Mouse (Mus musculus) embryonic facial prominence, embryonic 14.5 days (tissue): ENCODE results near the gene Entpd4b. TPM values are rescaled to one million over a fixed set of nuclear protein-coding genes. Genes with fewer than 3 reads are reported as not detected.
A peak's percentile ranks its signal among the peaks of the same experiment; 100 is the strongest.
"Not testable (repeated sequence)": the region's sequence is repeated elsewhere in the genome, so short reads cannot be mapped to it uniquely, and the experiment has no call there.

Experiments used
- ATAC-seq: fragments of 200-750 bp; cut with Nextera tagmentation; 2 replicates; pipeline ENCODE4 v1.8.0; 2017; ENCODE audit warnings: low read depth, moderate number of reproducible peaks, moderate TSS enrichment
- DNase-seq: peaks from one replicate; pipeline ENCODE4 v3.0.0-alpha.2; 2015; ENCODE audit warnings: low spot score
- H3K27ac ChIP-seq: fragments of 300-500 bp; sonication (generic); replicated peaks from 2 replicates; pipeline ENCODE4 v1.5.1; 2014; ENCODE audit warnings: low read depth, mild to moderate bottlenecking, low read length, moderate library complexity
- H3K27me3 ChIP-seq: fragments of 300-500 bp; sonication (generic); replicated peaks from 2 replicates; pipeline ENCODE4 v1.6.1; 2014; ENCODE audit warnings: low read length; ENCODE audit not compliant: control insufficient read depth, insufficient read depth
- H3K36me3 ChIP-seq: fragments of 300-500 bp; sonication (generic); 2 replicates; pipeline ENCODE4 v1.6.1; 2014; ENCODE audit warnings: low read length, mixed read lengths; ENCODE audit not compliant: control insufficient read depth, insufficient read depth
- H3K4me1 ChIP-seq: fragments of 300-500 bp; sonication (generic); 2 replicates; pipeline ENCODE4 v1.6.1; 2014; ENCODE audit warnings: antibody characterized with exemption, low read length; ENCODE audit not compliant: control insufficient read depth, insufficient read depth
- H3K4me2 ChIP-seq: fragments of 300-500 bp; sonication (generic); 2 replicates; pipeline ENCODE4 v1.6.1; 2014; ENCODE audit warnings: low read depth, mild to moderate bottlenecking, low read length, moderate library complexity, mixed read lengths
- H3K4me3 ChIP-seq: fragments of 300-500 bp; sonication (generic); 2 replicates; pipeline ENCODE4 v1.5.1; 2014; ENCODE audit warnings: low read depth, mild to moderate bottlenecking, low read length
- H3K9ac ChIP-seq: fragments of 300-500 bp; sonication (generic); 2 replicates; pipeline ENCODE4 v1.6.1; 2014; ENCODE audit warnings: low read depth, mild to moderate bottlenecking, low read length, moderate library complexity, mixed read lengths
- H3K9me3 ChIP-seq: fragments of 300-500 bp; sonication (generic); 2 replicates; pipeline ENCODE4 v1.6.1; 2016; ENCODE audit warnings: low read length; ENCODE audit not compliant: control insufficient read depth
- WGBS: fragments of 180-500 bp; shearing (Covaris S2); extraction: QIAGEN DNeasy Blood & Tissue Kit; methylation state at CpG from one replicate; pipeline ENCODE4 v1.1.7; 2014; 5-methylcytosine and 5-hydroxymethylcytosine counted together
- polyA plus RNA-seq: library from polyadenylated mRNA; unstranded; fragments of >200 nt; fragmentation: Nextera tagmentation; extraction: Ambion mirVana; gene quantifications from 2 replicates; pipeline ENCODE4 v1.2.1, GENCODE M21; 2014

Entpd4b gene
- 20.2 and 21.0 TPM in 2 replicates for polyA plus RNA-seq

- not testable (repeated sequence) for H3K4me1 ChIP-seq, H3K9me3 ChIP-seq, H3K4me3 ChIP-seq, H3K36me3 ChIP-seq, H3K27me3 ChIP-seq, DNase-seq, H3K9ac ChIP-seq, H3K4me2 ChIP-seq, H3K27ac ChIP-seq
- ATAC-seq = peak; percentile 93
- no CpG with 5 or more reads among the region's 68 CpGs for WGBS
These were observed at the start of gene Entpd4b for GRCm38 (mm10) chr14:69555110-69555831. TSS of gene Entpd4b (plus strand) at chr14:69555424.

GRCm38 (mm10) chr14:69507000-69507399, 48.2 kb upstream of the Entpd4b start:
- not testable (repeated sequence) for H3K36me3 ChIP-seq, H3K27ac ChIP-seq, ATAC-seq, H3K9ac ChIP-seq, H3K4me2 ChIP-seq, H3K4me1 ChIP-seq, H3K4me3 ChIP-seq, DNase-seq, H3K27me3 ChIP-seq, H3K9me3 ChIP-seq
- no CpG with 5 or more reads among the region's 1 CpGs for WGBS

GRCm38 (mm10) chr14:69512449-69512848, 42.8 kb upstream of the Entpd4b start, which contains the start of gene Gm27179:
TSS of gene Gm27179 (minus strand) at chr14:69512549.
- H3K27ac ChIP-seq, H3K36me3 ChIP-seq, H3K9me3 ChIP-seq, H3K27me3 ChIP-seq, H3K9ac ChIP-seq, H3K4me3 ChIP-seq, DNase-seq, H3K4me1 ChIP-seq, H3K4me2 ChIP-seq, ATAC-seq: not testable (repeated sequence)
- WGBS = no CpG with 5 or more reads among the region's 2 CpGs

GRCm38 (mm10) chr14:69520810-69521209, 34.4 kb upstream of the Entpd4b start:
- not testable (repeated sequence) for H3K4me2 ChIP-seq, ATAC-seq, H3K27ac ChIP-seq, DNase-seq, H3K9ac ChIP-seq, H3K9me3 ChIP-seq, H3K4me3 ChIP-seq, H3K36me3 ChIP-seq, H3K4me1 ChIP-seq, H3K27me3 ChIP-seq
- no CpG with 5 or more reads among the region's 2 CpGs for WGBS

- DNase-seq, H3K27ac ChIP-seq, H3K4me1 ChIP-seq, H3K4me3 ChIP-seq, H3K9ac ChIP-seq, H3K9me3 ChIP-seq, ATAC-seq, H3K4me2 ChIP-seq, H3K27me3 ChIP-seq, H3K36me3 ChIP-seq: not testable (repeated sequence)
- no CpG with 5 or more reads among the region's 1 CpGs for WGBS
These were observed 32.2 kb upstream of the Entpd4b start for GRCm38 (mm10) chr14:69523001-69523400.

GRCm38 (mm10) chr14:69526202-69526601, 29.0 kb upstream of the Entpd4b start:
- H3K9ac ChIP-seq, H3K9me3 ChIP-seq, H3K36me3 ChIP-seq, H3K4me3 ChIP-seq, ATAC-seq, H3K27ac ChIP-seq, DNase-seq, H3K4me2 ChIP-seq, H3K27me3 ChIP-seq, H3K4me1 ChIP-seq: not testable (repeated sequence)
- no CpG with 5 or more reads among the region's 1 CpGs for WGBS

GRCm38 (mm10) chr14:69536539-69536938, 18.7 kb upstream of the Entpd4b start:
- not testable (repeated sequence) for H3K4me2 ChIP-seq, H3K27ac ChIP-seq, ATAC-seq, H3K9ac ChIP-seq, H3K4me1 ChIP-seq, H3K36me3 ChIP-seq, DNase-seq, H3K27me3 ChIP-seq, H3K4me3 ChIP-seq, H3K9me3 ChIP-seq
- no CpG with 5 or more reads among the region's 7 CpGs for WGBS

- H3K4me1 ChIP-seq, H3K27me3 ChIP-seq, H3K9ac ChIP-seq, H3K4me3 ChIP-seq, H3K4me2 ChIP-seq, H3K27ac ChIP-seq, H3K9me3 ChIP-seq, DNase-seq, ATAC-seq, H3K36me3 ChIP-seq: not testable (repeated sequence)
- no CpG with 5 or more reads among the region's 5 CpGs for WGBS
These were observed 15.1 kb upstream of the Entpd4b start for GRCm38 (mm10) chr14:69540113-69540512.

- ATAC-seq, H3K4me2 ChIP-seq, DNase-seq, H3K27me3 ChIP-seq, H3K27ac ChIP-seq, H3K9me3 ChIP-seq, H3K9ac ChIP-seq, H3K36me3 ChIP-seq, H3K4me1 ChIP-seq, H3K4me3 ChIP-seq: not testable (repeated sequence)
- WGBS = no CpG with 5 or more reads among the region's 7 CpGs
These were observed 12.5 kb upstream of the Entpd4b start for GRCm38 (mm10) chr14:69542695-69543094.
